Mouse (Mus musculus): ENCODE measurements around the gene Tiam1. TPM values are rescaled to one million over a fixed set of nuclear protein-coding genes. Genes with fewer than 3 reads are reported as not detected.

Tiam1 gene
- polyA plus RNA-seq, 1 experiment from 2014 or later = 15.7 TPM

GRCm38 (mm10) chr16:90142574-90143415 lies 774 bp downstream of the Tiam1 start:
- peak; percentile 18 for ATAC-seq (ENCODE audit: low FRiP score, low read depth)
- Histone ChIP-seq H3K4me3 (peak overlapping the region; percentile 52), H3K27ac (peak overlapping the region; percentile 71), H3K4me1 (peaks cover 32% of the 10 kb centered on the region), H3K4me2 (replicated peaks) (peak overlapping the region; percentile 91), H3K9ac (peak overlapping the region; percentile 82), H3K36me3 (no peaks in the 10 kb centered on the region), H3K9me3 (no peaks in the 10 kb centered on the region), H3K27me3 (replicated peaks) (no peaks in the 10 kb centered on the region)
- WGBS = under 1% methylated on average over 57 of the region's 57 CpGs

- no peaks in the 10 kb centered on the region for H3K27me3 ChIP-seq (replicated peaks)
- peak overlapping the region; percentile 82 for H3K9ac ChIP-seq
- no peak for ATAC-seq (ENCODE audit: low FRiP score, low read depth)
- H3K9me3 ChIP-seq = no peaks in the 10 kb centered on the region
- H3K36me3 ChIP-seq = peaks cover 4% of the 10 kb centered on the region; the same call in 1 of the 2 replicates
- 2% methylated on average over 20 of the region's 20 CpGs for WGBS
- no peak overlapping the region for H3K27ac ChIP-seq
- H3K4me1 ChIP-seq = peaks cover 33% of the 10 kb centered on the region
- peak overlapping the region; percentile 52 for H3K4me3 ChIP-seq
- H3K4me2 ChIP-seq (replicated peaks) = peak overlapping the region; percentile 91
Measured at GRCm38 (mm10) chr16:90142247-90142573, 1.4 kb downstream of the Tiam1 start.

- H3K4me3 ChIP-seq = 0 out of 2 replicates have a peak overlapping the region, but pooled peaks have one; percentile 52
- ATAC-seq (ENCODE audit: low FRiP score, low read depth) = no peak
- H3K36me3 ChIP-seq = peaks cover 8% of the 10 kb centered on the region
- WGBS = 23% methylated on average over 9 of the region's 9 CpGs
- no peaks in the 10 kb centered on the region for H3K27me3 ChIP-seq (replicated peaks)
- 0 out of 2 replicates have a peak overlapping the region, but pooled peaks have one; percentile 82 for H3K9ac ChIP-seq
- peaks cover 33% of the 10 kb centered on the region for H3K4me1 ChIP-seq
- H3K27ac ChIP-seq = no peak overlapping the region
- peak overlapping the region; percentile 91 for H3K4me2 ChIP-seq (replicated peaks)
- H3K9me3 ChIP-seq = no peaks in the 10 kb centered on the region
Measured at GRCm38 (mm10) chr16:90141556-90141955, 2.0 kb downstream of the Tiam1 start.

- no peak overlapping the region for H3K4me2 ChIP-seq (replicated peaks)
Measured at GRCm38 (mm10) chr16:90140571-90140970, 3.0 kb downstream of the Tiam1 start.

GRCm38 (mm10) chr16:90139696-90140095 lies 3.9 kb downstream of the Tiam1 start:
- ATAC-seq (ENCODE audit: low FRiP score, low read depth) = no peak
- H3K27ac ChIP-seq = no peak overlapping the region
- peaks cover 8% of the 10 kb centered on the region for H3K36me3 ChIP-seq
- peaks cover 29% of the 10 kb centered on the region for H3K4me1 ChIP-seq
- no peaks in the 10 kb centered on the region for H3K9me3 ChIP-seq
- H3K4me2 ChIP-seq (replicated peaks) = no peak overlapping the region
- no peak overlapping the region for H3K4me3 ChIP-seq
- 45% methylated on average over 9 of the region's 9 CpGs for WGBS
- no peaks in the 10 kb centered on the region for H3K27me3 ChIP-seq (replicated peaks)
- 0 out of 2 replicates have a peak overlapping the region, but pooled peaks have one; percentile 17 for H3K9ac ChIP-seq

More at GRCm38 (mm10) chr16:90140571-90140970, 3.0 kb downstream of the Tiam1 start:
- H3K4me3 ChIP-seq = no peak overlapping the region
- H3K27me3 ChIP-seq (replicated peaks) = no peaks in the 10 kb centered on the region
- peaks cover 8% of the 10 kb centered on the region for H3K36me3 ChIP-seq
- no peak overlapping the region for H3K27ac ChIP-seq
- no peaks in the 10 kb centered on the region for H3K9me3 ChIP-seq
- peaks cover 33% of the 10 kb centered on the region for H3K4me1 ChIP-seq
- H3K9ac ChIP-seq = no peak overlapping the region
- 77% methylated on average over 10 of the region's 10 CpGs for WGBS
- ATAC-seq (ENCODE audit: low FRiP score, low read depth) = no peak

GRCm38 (mm10) chr16:90138151-90138550 lies 5.4 kb downstream of the Tiam1 start:
- Histone ChIP-seq H3K4me1 (peaks cover 23% of the 10 kb centered on the region), H3K9ac (no peak overlapping the region), H3K4me2 (replicated peaks) (no peak overlapping the region), H3K36me3 (peaks cover 8% of the 10 kb centered on the region), H3K4me3 (no peak overlapping the region), H3K9me3 (no peaks in the 10 kb centered on the region), H3K27ac (no peak overlapping the region), H3K27me3 (replicated peaks) (no peaks in the 10 kb centered on the region)
- ATAC-seq (ENCODE audit: low FRiP score, low read depth) = no peak
- WGBS = 80% methylated on average over 12 of the region's 12 CpGs

GRCm38 (mm10) chr16:90137175-90137574 lies 6.4 kb downstream of the Tiam1 start:
- H3K9me3 ChIP-seq = no peaks in the 10 kb centered on the region
- no peak for ATAC-seq (ENCODE audit: low FRiP score, low read depth)
- no peak overlapping the region for H3K9ac ChIP-seq
- peaks cover 8% of the 10 kb centered on the region for H3K36me3 ChIP-seq
- H3K27me3 ChIP-seq (replicated peaks) = no peaks in the 10 kb centered on the region
- no peak overlapping the region for H3K4me3 ChIP-seq
- 98% methylated on average over 23 of the region's 23 CpGs for WGBS
- H3K4me1 ChIP-seq = peaks cover 20% of the 10 kb centered on the region
- H3K4me2 ChIP-seq (replicated peaks) = no peak overlapping the region
- no peak overlapping the region for H3K27ac ChIP-seq

GRCm38 (mm10) chr16:90135580-90135979 lies 8.0 kb downstream of the Tiam1 start:
- H3K9ac ChIP-seq = no peak overlapping the region
- H3K36me3 ChIP-seq = peaks cover 8% of the 10 kb centered on the region
- ATAC-seq (ENCODE audit: low FRiP score, low read depth) = no peak
- H3K27ac ChIP-seq = no peak overlapping the region
- no peak overlapping the region for H3K4me2 ChIP-seq (replicated peaks)
- 92% methylated on average over 3 of the region's 3 CpGs for WGBS
- no peaks in the 10 kb centered on the region for H3K9me3 ChIP-seq
- H3K4me3 ChIP-seq = no peak overlapping the region
- H3K4me1 ChIP-seq = peaks cover 15% of the 10 kb centered on the region
- H3K27me3 ChIP-seq (replicated peaks) = no peaks in the 10 kb centered on the region

- Histone ChIP-seq H3K4me2 (replicated peaks) (no peak overlapping the region), H3K4me3 (no peak overlapping the region), H3K36me3 (peaks cover 8% of the 10 kb centered on the region), H3K9me3 (no peaks in the 10 kb centered on the region), H3K4me1 (peaks cover 8% of the 10 kb centered on the region; the same call in 1 of the 2 replicates), H3K27ac (no peak overlapping the region), H3K9ac (no peak overlapping the region), H3K27me3 (replicated peaks) (no peaks in the 10 kb centered on the region)
- WGBS = 90% methylated on average over 7 of the region's 7 CpGs
- ATAC-seq (ENCODE audit: low FRiP score, low read depth) = no peak
Measured at GRCm38 (mm10) chr16:90134351-90134750, 9.2 kb downstream of the Tiam1 start.

- no peaks in the 10 kb centered on the region for H3K27me3 ChIP-seq (replicated peaks)
- 55% methylated on average over 7 of the region's 7 CpGs for WGBS
Measured at GRCm38 (mm10) chr16:90132816-90133215, 10.8 kb downstream of the Tiam1 start.

GRCm38 (mm10) chr16:90132331-90132730 lies 11.2 kb downstream of the Tiam1 start:
- no peak overlapping the region for H3K9ac ChIP-seq
- H3K9me3 ChIP-seq = no peaks in the 10 kb centered on the region
- peaks cover 13% of the 10 kb centered on the region for H3K4me1 ChIP-seq
- H3K4me3 ChIP-seq = no peak overlapping the region
- peaks cover 5% of the 10 kb centered on the region for H3K36me3 ChIP-seq
- WGBS = 20% methylated on average over 10 of the region's 10 CpGs
- no peak overlapping the region for H3K4me2 ChIP-seq (replicated peaks)
- no peaks in the 10 kb centered on the region for H3K27me3 ChIP-seq (replicated peaks)
- ATAC-seq (ENCODE audit: low FRiP score, low read depth) = no peak
- no peak overlapping the region for H3K27ac ChIP-seq

More at GRCm38 (mm10) chr16:90132816-90133215, 10.8 kb downstream of the Tiam1 start:
- Histone ChIP-seq H3K9ac (no peak overlapping the region), H3K27ac (no peak overlapping the region), H3K4me2 (replicated peaks) (no peak overlapping the region), H3K36me3 (peaks cover 8% of the 10 kb centered on the region), H3K9me3 (no peaks in the 10 kb centered on the region), H3K4me3 (no peak overlapping the region), H3K4me1 (peaks cover 14% of the 10 kb centered on the region)
- ATAC-seq (ENCODE audit: low FRiP score, low read depth) = no peak

GRCm38 (mm10) chr16:90128817-90129587 lies 14.6 kb downstream of the Tiam1 start:
- H3K27ac ChIP-seq = no peak overlapping the region
- no peak overlapping the region for H3K9ac ChIP-seq
- H3K9me3 ChIP-seq = no peaks in the 10 kb centered on the region
- ATAC-seq (ENCODE audit: low FRiP score, low read depth) = peak; percentile 19; the same call in 1 of the 2 replicates
- 29% methylated on average over 19 of the region's 19 CpGs for WGBS
- no peaks in the 10 kb centered on the region for H3K27me3 ChIP-seq (replicated peaks)
- H3K36me3 ChIP-seq = no peaks in the 10 kb centered on the region
- peaks cover 13% of the 10 kb centered on the region for H3K4me1 ChIP-seq
- H3K4me2 ChIP-seq (replicated peaks) = 0 out of 2 replicates have a peak overlapping the region, but pooled peaks have one; percentile 22
- no peak overlapping the region for H3K4me3 ChIP-seq

All from neural tube, embryonic 12.5 days (tissue).